Mouse (Mus musculus) E14TG2a.4 (cell line): ENCODE results near the gene Ncf4.

Experiments used
- CTCF ChIP-seq: conservative IDR thresholded peaks from 2 replicates; pipeline ENCODE4 v1.5.1; 2014; ENCODE audit warnings: low read length
- POU5F1 ChIP-seq: IDR thresholded peaks from 2 replicates; pipeline ENCODE4 v1.6.1; 2014; ENCODE audit warnings: low read length, borderline replicate concordance

DNA sequence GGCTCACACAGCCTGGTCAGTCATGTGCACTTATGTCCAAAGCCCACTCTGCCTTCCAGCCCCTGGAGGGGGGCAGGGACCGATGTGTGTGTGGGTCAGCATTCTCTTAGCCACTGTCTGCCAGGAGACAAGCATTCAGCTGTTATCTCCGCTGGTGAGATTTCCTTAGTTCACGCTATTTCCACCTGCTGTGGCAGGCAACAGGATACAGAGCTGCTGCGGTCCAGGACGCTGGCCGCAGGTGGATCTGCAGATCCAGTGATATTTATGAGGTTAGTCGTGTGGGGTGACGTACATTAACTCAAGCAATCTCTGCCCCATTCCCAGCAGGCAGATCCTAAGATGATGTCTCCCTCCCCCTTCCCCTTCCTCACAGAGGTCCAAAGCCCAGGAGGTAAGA lies 33.2 kb upstream of the Ncf4 start:
- no peak for TF ChIP-seq POU5F1
- TF ChIP-seq CTCF = no peak
